Comparison of ENCODE assay signal across 8 mouse cellular contexts in the genomic region with DNA sequence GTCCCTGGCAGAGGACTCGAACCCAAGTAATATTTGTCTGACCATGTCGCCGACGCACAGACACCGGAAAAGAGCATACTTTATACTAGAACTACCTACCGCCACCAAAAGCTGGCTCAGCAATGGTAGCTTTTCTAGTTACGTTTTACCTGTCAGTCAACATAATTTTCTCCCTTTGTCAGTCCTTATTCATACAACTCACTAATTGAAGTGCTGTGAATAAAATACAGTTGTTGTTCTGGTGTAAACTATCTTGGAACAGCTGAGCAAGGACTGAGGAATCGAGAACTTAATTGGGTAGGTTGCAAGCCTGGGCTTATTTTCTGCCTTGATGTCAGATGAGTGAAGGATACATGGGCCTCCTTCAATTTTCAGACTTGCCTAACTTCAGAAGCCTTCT. TPM values are rescaled to one million over a fixed set of nuclear protein-coding genes. Genes with fewer than 3 reads are reported as not detected.
A peak's percentile ranks its signal among the peaks of the same experiment; 100 is the strongest.
DNase-seq lines count a peak whose midpoint lies in the region; ATAC-seq and TF ChIP-seq lines count a peak whose summit lies in the region.

No protein-coding gene starts in this region.

- no peak for DNase-seq in heart, postnatal 25 days (ENCODE audit: low spot score)
- DNase-seq in liver, postnatal 0 days, result no peak
- no peak for DNase-seq in urinary bladder, postnatal 14 days (ENCODE audit: low spot score)
- DNase-seq in frontal cortex, adult 2 months (ENCODE audit: extremely low spot score in 1 of 2, low spot score in 1 of 2), result no peak

- peak overlapping the region; percentile 96 for H3K4me3 ChIP-seq in heart, embryonic 12.5 days
- H3K4me3 ChIP-seq in E14TG2a.4 (replicated peaks; ENCODE audit: low read length), result peak overlapping the region; percentile 95
- peak overlapping the region; percentile 89 for H3K4me3 ChIP-seq in forebrain, embryonic 15.5 days
- peak overlapping the region; percentile 91 for H3K4me3 ChIP-seq in liver, postnatal 0 days (ENCODE audit: low read depth, low read length)

- TF ChIP-seq CTCF in E14TG2a.4 (conservative IDR thresholded peaks at IDR 0.05; ENCODE audit: low read length), result no peak
- TF ChIP-seq CTCF in liver, postnatal 0 days (IDR thresholded peaks at IDR 0.05; ENCODE audit: low read depth), result no peak

- no peaks in the 10 kb centered on the region for H3K27me3 ChIP-seq in heart, embryonic 12.5 days (replicated peaks)
- H3K27me3 ChIP-seq in E14TG2a.4 (ENCODE audit: insufficient read depth, low read length), result peaks cover 26% of the 10 kb centered on the region
- no peaks in the 10 kb centered on the region for H3K27me3 ChIP-seq in forebrain, embryonic 15.5 days
- H3K27me3 ChIP-seq in liver, postnatal 0 days (ENCODE audit: insufficient read depth, low read length), result no peaks in the 10 kb centered on the region

- H3K9ac ChIP-seq in heart, embryonic 12.5 days, result peak overlapping the region; percentile 92
- H3K9ac ChIP-seq in forebrain, embryonic 15.5 days (replicated peaks), result peak overlapping the region; percentile 85
- peak overlapping the region; percentile 91 for H3K9ac ChIP-seq in liver, postnatal 0 days (replicated peaks)

- TF ChIP-seq EP300 in liver, postnatal 0 days (IDR thresholded peaks at IDR 0.05; ENCODE audit: low read depth), result no peak

- H3K36me3 ChIP-seq in heart, embryonic 12.5 days, result no peaks in the 10 kb centered on the region
- no peaks in the 10 kb centered on the region for H3K36me3 ChIP-seq in E14TG2a.4 (ENCODE audit: insufficient read depth, low read length)
- H3K36me3 ChIP-seq in forebrain, embryonic 15.5 days, result no peaks in the 10 kb centered on the region
- H3K36me3 ChIP-seq in liver, postnatal 0 days (replicated peaks; ENCODE audit: insufficient read depth, low read length), result peaks cover 3% of the 10 kb centered on the region; the same call in 1 of the 2 replicates

- WGBS in heart, embryonic 12.5 days, result 12% methylated on average over 8 of the region's 8 CpGs
- 3% methylated on average over 8 of the region's 8 CpGs for WGBS in forebrain, embryonic 15.5 days
- WGBS in liver, postnatal 0 days (ENCODE audit: insufficient replicate concordance), result 13% methylated on average over 8 of the region's 8 CpGs

- H3K27ac ChIP-seq in heart, embryonic 12.5 days (ENCODE audit: poor library complexity, severe bottlenecking), result peak overlapping the region; percentile 89
- H3K27ac ChIP-seq in forebrain, embryonic 15.5 days (replicated peaks), result peak overlapping the region; percentile 94
- H3K27ac ChIP-seq in liver, postnatal 0 days (ENCODE audit: low read depth), result peak overlapping the region; percentile 98

- ATAC-seq in heart, embryonic 12.5 days (ENCODE audit: insufficient number of reproducible peaks, low FRiP score), result no peak
- ATAC-seq in forebrain, embryonic 15.5 days (replicated peaks), result no peak
- ATAC-seq in liver, postnatal 0 days, result no peak
- no peak for ATAC-seq in erythroid progenitor cell, adult 5-6 weeks (replicated peaks; ENCODE audit: low FRiP score, poor library complexity, severe bottlenecking)

- H3K4me1 ChIP-seq in heart, embryonic 12.5 days (replicated peaks), result 0 out of 2 replicates have a peak, but pooled peaks cover 8% of the 10 kb centered on the region
- H3K4me1 ChIP-seq in E14TG2a.4 (replicated peaks; ENCODE audit: low read depth, low read length), result peaks cover 24% of the 10 kb centered on the region
- peaks cover 26% of the 10 kb centered on the region for H3K4me1 ChIP-seq in forebrain, embryonic 15.5 days
- H3K4me1 ChIP-seq in liver, postnatal 0 days (ENCODE audit: insufficient read depth), result peaks cover 20% of the 10 kb centered on the region

- no peaks in the 10 kb centered on the region for H3K9me3 ChIP-seq in heart, embryonic 12.5 days (replicated peaks)
- H3K9me3 ChIP-seq in E14TG2a.4 (ENCODE audit: low read length), result no peaks in the 10 kb centered on the region
- no peaks in the 10 kb centered on the region for H3K9me3 ChIP-seq in forebrain, embryonic 15.5 days
- no peaks in the 10 kb centered on the region for H3K9me3 ChIP-seq in liver, postnatal 0 days (ENCODE audit: low read length)

- H3K4me2 ChIP-seq in heart, embryonic 12.5 days, result peak overlapping the region; percentile 76
- peak overlapping the region; percentile 63 for H3K4me2 ChIP-seq in forebrain, embryonic 15.5 days (replicated peaks)
- peak overlapping the region; percentile 85 for H3K4me2 ChIP-seq in liver, postnatal 0 days (ENCODE audit: low read depth, low read length)

- intact Hi-C loops in heart, postnatal 25 days (cut with DNase I), result loop anchor here (2.0 to 5.0 kb wide), 3 partner anchors 41 to 148 kb away; partner anchors contain the start of gene Itm2b

RNA-seq across cellular contexts. Expression of gene Rb1, which starts 0.9 kb away (rescaled TPM):
- 13.5 and 18.1 TPM in 2 replicates for polyA plus RNA-seq in heart, embryonic 12.5 days (2016; fragmentation: Nextera tagmentation; extraction: Ambion mirVana)
- total RNA-seq in heart, postnatal 25 days (2021), result 10 to 100 TPM; 16.4 to 18.7 TPM
- polyA plus RNA-seq in forebrain, embryonic 15.5 days (2015; fragmentation: Nextera tagmentation; extraction: Ambion mirVana), result 19.4 and 32.5 TPM in 2 replicates
- 15.5 and 23.6 TPM in 2 replicates for polyA plus RNA-seq in liver, postnatal 0 days (2015; fragmentation: Nextera tagmentation; extraction: Ambion mirVana)
- 466 and 515 TPM in 2 replicates for total RNA-seq in erythroid progenitor cell, adult 5-6 weeks (2015; ENCODE audit: low replicate concordance)
- total RNA-seq in erythroid progenitor cell, adult 5-6 weeks (2017; ENCODE audit: low replicate concordance), result 345 and 529 TPM in 2 replicates
- polyA plus RNA-seq in frontal cortex, adult 2 months (2012; rRNA removed), result 24.3 and 27.2 TPM in 2 replicates

RNA-seq across cellular contexts. Expression of gene Itm2b, which starts 58.6 kb away (rescaled TPM):
- 642 and 652 TPM in 2 replicates for polyA plus RNA-seq in heart, embryonic 12.5 days (2016; fragmentation: Nextera tagmentation; extraction: Ambion mirVana)
- total RNA-seq in heart, postnatal 25 days (2021), result 100 to 1,000 TPM; 627 to 640 TPM
- 640 and 665 TPM in 2 replicates for polyA plus RNA-seq in forebrain, embryonic 15.5 days (2015; fragmentation: Nextera tagmentation; extraction: Ambion mirVana)
- polyA plus RNA-seq in liver, postnatal 0 days (2015; fragmentation: Nextera tagmentation; extraction: Ambion mirVana), result 961 and 1,004 TPM in 2 replicates
- total RNA-seq in erythroid progenitor cell, adult 5-6 weeks (2015; ENCODE audit: low replicate concordance), result 559 and 848 TPM in 2 replicates
- total RNA-seq in erythroid progenitor cell, adult 5-6 weeks (2017; ENCODE audit: low replicate concordance), result 487 and 545 TPM in 2 replicates
- polyA plus RNA-seq in frontal cortex, adult 2 months (2012; rRNA removed), result 1,263 and 1,284 TPM in 2 replicates
